Mouse (Mus musculus): ENCODE measurements around the gene Lst1.
A peak's percentile ranks its signal among the peaks of the same experiment; 100 is the strongest.

The Lst1 gene

DNA sequence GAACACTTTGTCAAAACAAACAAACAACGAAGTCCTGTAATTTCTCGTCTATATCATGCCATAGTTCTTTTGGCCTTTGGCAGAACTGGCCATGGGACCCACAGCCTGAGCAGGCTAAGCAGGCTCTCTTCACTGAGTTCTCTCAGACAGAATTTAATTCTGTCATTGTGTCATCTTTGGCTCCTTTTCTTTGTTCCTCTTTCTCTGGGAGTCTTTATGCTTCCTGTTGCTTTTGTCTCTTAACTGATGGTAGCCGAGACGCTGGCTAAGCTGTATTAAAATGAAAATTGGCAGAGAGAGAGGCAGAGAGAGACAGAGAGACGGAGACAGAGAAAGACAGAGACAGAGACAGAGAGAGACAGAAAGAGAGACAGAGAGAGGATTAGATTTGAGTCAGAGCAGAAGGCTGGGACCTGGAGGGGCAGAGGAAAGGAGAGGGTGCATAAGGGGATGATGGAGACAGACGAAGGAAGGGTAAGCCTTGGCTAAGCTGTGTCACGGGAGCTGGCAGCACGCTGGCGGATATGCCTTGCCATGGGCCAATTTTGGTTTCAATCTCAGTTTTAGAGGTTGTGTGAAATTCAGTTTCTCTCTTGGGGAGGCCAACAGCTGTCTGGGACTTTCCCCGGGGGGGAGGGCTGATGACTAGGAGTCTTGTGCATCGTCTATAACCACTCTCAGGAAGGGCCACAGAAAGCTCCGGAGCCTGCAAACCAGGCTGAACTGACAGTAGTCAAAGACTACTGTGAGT lies 21.7 kb upstream of the Lst1 start:
- no peak for DNase-seq (ENCODE audit: low read depth, low spot score)

GRCm38 (mm10) chr17:35205380-35205769 lies 17.1 kb upstream of the Lst1 start:
- no peak for DNase-seq (ENCODE audit: low read depth, low spot score)

GRCm38 (mm10) chr17:35204494-35205379 lies 16.5 kb upstream of the Lst1 start, which contains the start of gene Lta:
Gene Lta (minus strand): TSS chr17:35205351.
- DNase-seq (ENCODE audit: low read depth, low spot score): peak; percentile 46

DNA sequence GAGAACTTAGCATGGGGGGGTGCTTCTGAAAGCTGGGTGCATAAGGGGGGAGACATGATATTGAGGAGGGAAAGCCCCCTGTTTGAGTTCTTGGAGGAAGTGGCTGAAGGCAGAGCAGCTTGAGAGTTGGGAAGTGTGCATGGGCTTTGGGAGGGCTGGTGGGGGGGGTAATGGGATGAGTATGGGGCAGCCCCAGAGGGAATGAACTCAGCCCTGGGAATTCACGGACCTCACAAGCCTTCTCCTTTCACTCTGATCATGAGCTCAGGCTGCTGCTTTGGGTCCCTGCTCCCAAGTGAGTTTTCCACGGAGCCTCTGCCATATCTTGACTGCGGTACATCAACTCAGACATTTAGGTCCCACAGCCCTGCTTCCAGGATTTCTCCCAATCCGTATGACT lies 14.2 kb upstream of the Lst1 start:
- DNase-seq (ENCODE audit: low read depth, low spot score): no peak

GRCm38 (mm10) chr17:35201787-35202186 lies 13.5 kb upstream of the Lst1 start, which contains the start of gene Tnf:
Gene Tnf (minus strand): TSS chr17:35202007.
- DNase-seq (ENCODE audit: low read depth, low spot score): no peak

- no peak for DNase-seq (ENCODE audit: low read depth, low spot score)
Observed at GRCm38 (mm10) chr17:35201128-35201527, 12.9 kb upstream of the Lst1 start.

DNA sequence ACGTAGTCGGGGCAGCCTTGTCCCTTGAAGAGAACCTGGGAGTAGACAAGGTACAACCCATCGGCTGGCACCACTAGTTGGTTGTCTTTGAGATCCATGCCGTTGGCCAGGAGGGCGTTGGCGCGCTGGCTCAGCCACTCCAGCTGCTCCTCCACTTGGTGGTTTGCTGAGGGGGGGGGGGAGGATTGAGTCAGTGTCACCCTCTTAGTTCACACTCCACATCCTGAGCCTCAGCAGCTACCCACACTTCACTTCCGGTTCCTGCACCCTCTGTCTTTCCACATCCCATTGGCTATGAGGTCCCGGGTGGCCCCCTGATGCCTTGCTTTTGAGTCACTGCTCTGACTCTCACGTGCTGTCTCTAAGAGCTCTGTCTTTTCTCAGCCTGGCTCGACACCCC lies 12.2 kb upstream of the Lst1 start:
- DNase-seq (ENCODE audit: low read depth, low spot score): no peak

DNA sequence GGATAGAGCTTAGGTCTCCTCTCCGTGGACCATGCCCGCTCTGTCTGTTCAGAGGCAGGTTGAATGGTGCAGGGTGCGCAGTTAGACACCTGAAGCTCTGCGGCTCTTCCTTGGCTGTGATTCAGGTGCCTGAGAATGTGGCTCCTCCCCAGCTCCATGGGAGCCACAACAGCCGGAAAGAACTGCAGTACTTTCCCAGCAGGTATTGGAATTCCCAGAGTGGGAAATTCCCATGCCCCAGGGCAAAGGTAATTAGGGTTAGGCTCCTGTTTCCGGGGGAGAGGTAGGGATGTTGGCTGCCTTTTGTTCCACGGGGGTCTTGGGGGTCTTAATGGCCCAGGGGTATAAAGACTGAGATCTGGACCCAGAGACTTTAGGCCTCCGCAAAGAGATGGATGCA lies 10.7 kb upstream of the Lst1 start:
- peak; percentile 52 for DNase-seq (ENCODE audit: low read depth, low spot score)

- no peak for DNase-seq (ENCODE audit: low read depth, low spot score)
Observed at GRCm38 (mm10) chr17:35198029-35198428, 9.8 kb upstream of the Lst1 start.

DNA sequence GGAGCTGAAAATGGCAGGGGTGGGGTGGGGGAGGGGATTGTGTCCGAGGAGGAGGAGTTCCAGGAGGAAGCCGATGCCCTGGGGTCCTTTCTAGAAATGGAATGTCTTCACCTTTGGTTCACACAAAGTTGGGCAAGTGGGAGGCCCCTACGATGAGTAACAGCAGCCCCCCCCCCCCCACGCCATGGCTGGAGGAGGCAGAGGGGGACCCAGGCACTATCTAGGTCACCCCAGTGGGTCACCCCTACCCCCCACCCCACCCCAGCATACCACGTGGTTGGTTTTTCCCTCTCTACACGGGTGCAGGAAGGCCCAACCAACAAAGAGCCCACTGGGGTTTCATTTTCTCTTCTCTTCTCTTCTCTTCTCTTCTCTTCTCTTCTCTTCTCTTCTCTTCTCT lies 8.9 kb upstream of the Lst1 start:
- DNase-seq (ENCODE audit: low read depth, low spot score): no peak

GRCm38 (mm10) chr17:35196321-35196641 lies 8.0 kb upstream of the Lst1 start:
- no peak for DNase-seq (ENCODE audit: low read depth, low spot score)

- peak; percentile 88 for DNase-seq (ENCODE audit: low read depth, low spot score)
Observed at GRCm38 (mm10) chr17:35195631-35196320, 7.5 kb upstream of the Lst1 start.

- DNase-seq (ENCODE audit: low read depth, low spot score): no peak
Observed at GRCm38 (mm10) chr17:35194844-35195630, 6.8 kb upstream of the Lst1 start.

- no peak for DNase-seq (ENCODE audit: low read depth, low spot score)
Observed at GRCm38 (mm10) chr17:35193881-35194843, 5.9 kb upstream of the Lst1 start, which contains the start of gene Ltb. Gene Ltb (plus strand): TSS chr17:35194439.

DNA sequence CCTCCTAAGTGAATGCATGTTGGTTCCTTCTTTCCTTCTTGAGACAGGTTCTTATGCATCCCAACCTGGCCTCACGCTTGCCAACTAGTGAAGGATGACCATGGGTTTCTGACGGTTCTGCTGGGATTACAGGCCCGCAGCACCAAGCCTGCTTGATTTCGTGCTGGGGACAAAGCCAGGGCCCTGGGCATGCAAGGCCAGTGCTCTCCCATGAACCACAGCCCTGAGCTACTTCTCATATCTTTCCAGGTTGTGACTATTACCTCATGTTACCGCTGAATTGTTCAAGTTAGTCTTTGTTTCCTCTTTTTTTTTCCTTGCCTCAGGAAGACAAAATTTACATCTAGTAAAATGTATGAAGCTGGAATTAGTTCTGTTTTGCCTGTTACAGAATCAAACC lies 4.7 kb upstream of the Lst1 start:
- DNase-seq (ENCODE audit: low read depth, low spot score): no peak

DNA sequence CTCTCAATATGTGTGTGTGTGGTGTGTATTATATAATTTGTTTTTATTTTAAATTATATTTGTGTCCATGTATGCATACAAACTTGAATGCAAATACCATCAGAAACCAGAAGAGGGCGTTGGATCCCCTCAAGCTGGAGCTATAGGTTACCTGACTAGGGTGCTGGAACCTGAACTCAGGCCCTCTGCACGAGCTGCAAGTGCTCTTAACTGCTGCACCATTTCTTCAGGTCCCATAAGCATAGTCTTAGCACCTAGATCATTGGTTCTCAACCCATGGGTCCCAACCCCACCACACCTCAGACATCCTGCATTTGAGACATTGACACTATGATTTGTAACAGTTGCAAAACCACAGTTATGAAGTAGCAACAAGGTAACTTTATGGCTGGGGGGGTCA lies 3.5 kb upstream of the Lst1 start:
- DNase-seq (ENCODE audit: low read depth, low spot score): peak; percentile 50

DNA sequence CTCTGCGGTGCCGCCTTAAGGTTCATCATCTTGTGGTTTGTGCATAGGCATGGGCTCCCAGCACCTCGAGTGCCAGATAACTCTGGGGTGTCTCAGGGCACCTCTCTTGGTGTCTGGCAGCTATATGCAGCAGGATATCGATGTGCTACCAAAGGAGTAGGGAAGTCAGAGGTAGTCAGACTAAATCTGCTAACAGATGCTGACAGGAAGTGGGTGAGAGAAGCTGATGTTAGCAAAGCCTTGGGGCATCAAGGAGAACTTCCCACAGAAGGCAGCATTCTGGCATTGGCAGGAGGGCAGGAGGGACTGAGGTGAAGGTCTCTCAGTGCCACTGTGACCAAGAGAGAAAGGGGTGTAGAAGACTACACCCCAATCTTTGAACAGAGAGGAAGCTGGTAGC lies 1.9 kb upstream of the Lst1 start:
- DNase-seq (ENCODE audit: low read depth, low spot score): no peak

- no peak for DNase-seq (ENCODE audit: low read depth, low spot score)
Observed at GRCm38 (mm10) chr17:35189186-35189585, 947 bp upstream of the Lst1 start.

DNA sequence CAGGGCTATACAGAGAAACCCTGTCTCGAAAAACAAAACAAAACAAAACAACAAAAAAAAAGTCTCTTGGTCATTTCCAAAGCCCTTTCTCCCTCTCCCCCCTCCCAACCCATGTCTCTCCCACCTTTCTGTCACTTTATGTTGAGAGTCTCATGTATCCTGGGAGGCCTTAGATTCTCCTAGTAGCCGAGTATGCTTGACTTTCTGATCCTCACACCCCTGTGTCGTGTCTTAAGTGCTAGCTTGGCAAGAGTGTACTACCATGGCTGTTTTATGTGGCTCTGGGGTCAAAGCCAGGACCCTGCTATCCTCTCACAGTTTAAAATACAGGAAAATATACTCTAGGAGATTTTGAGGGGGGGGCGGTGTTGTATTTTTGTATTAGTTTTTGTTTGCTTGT lies 894 bp downstream of the Lst1 start:
- DNase-seq (ENCODE audit: low read depth, low spot score): no peak

DNA sequence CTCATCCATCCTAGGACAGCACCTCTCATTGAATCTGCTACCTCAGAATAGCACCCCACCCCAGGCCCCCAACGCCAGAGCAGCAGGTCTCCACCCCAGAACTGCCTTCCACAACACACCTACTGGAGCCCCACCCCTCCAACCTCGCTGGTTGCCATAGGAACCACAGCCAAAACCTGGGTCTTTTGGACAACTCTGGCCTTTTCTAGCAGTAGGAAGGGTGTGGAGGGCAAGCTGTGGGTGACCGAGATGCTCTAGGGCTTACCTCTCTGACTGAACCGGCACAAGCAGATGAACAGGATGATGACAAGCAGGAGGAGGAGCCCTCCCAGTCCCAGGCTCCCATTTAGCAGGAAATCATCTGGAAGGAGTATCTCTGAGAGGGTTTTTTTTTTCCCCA lies 1.6 kb downstream of the Lst1 start:
- peak; percentile 92 for DNase-seq (ENCODE audit: low read depth, low spot score)
